Mouse (Mus musculus) kidney, postnatal 4 days (tissue): ENCODE measurements around the gene Clp1.

Experiments used
- DNase-seq, 2 experiments: peaks; one replicate each; pipeline ENCODE4 v3.0.0; 2021; ENCODE audit warnings: mixed read lengths in 2 of 2

Gene Clp1

GRCm38 (mm10) chr2:84711898-84712297 is 15.3 kb downstream of the Clp1 start:
- no peak for DNase-seq

GRCm38 (mm10) chr2:84707523-84707922 is 19.6 kb downstream of the Clp1 start:
- no peak for DNase-seq

- DNase-seq: no peak
Observed at GRCm38 (mm10) chr2:84705295-84705694, 21.9 kb downstream of the Clp1 start.

GRCm38 (mm10) chr2:84704329-84704728 is 22.8 kb downstream of the Clp1 start:
- DNase-seq: peak in 1 of 2 experiments; percentile 16

GRCm38 (mm10) chr2:84703497-84703896 is 23.7 kb downstream of the Clp1 start:
- no peak for DNase-seq

- no peak for DNase-seq
Observed at GRCm38 (mm10) chr2:84695007-84695695, 32.0 kb downstream of the Clp1 start.

- DNase-seq: no peak
Observed at GRCm38 (mm10) chr2:84690050-84690449, 37.1 kb downstream of the Clp1 start.

GRCm38 (mm10) chr2:84688080-84688844 is 38.9 kb downstream of the Clp1 start:
- no peak for DNase-seq

GRCm38 (mm10) chr2:84682605-84683183 is 44.5 kb downstream of the Clp1 start:
- no peak for DNase-seq

GRCm38 (mm10) chr2:84679016-84679415 is 48.1 kb downstream of the Clp1 start, which contains the start of gene Tmx2:
TSS of gene Tmx2 (minus strand) at chr2:84679140.
- no peak for DNase-seq

GRCm38 (mm10) chr2:84677968-84678880 is 48.9 kb downstream of the Clp1 start, which contains the start of the genes Gm28635 and Med19:
TSS of gene Gm28635 (minus strand) at chr2:84678041.
TSS of gene Med19 (plus strand) at chr2:84678402.
- DNase-seq: peak; percentile 87 to 94

GRCm38 (mm10) chr2:84677270-84677967 is 49.7 kb downstream of the Clp1 start:
- DNase-seq: no peak
